ENCODE assay signal across 26 mouse cellular contexts in genomic region chr12:43263845-43264244, GRCm38 (mm10).
"Had no signal": no experiment of that assay in that cellular context is flagged by ENCODE, and none has a peak within 500 bp of the region (broad histone marks: within the 10 kb centered on the region; RNA-seq: fewer than 3 reads in every experiment).

No protein-coding gene starts in this region.

- ATAC-seq: hindbrain, embryonic 16.5 days; intestine, embryonic 15.5 days; intestine, postnatal 0 days had no signal

- H3K4me1 ChIP-seq: heart, embryonic 13.5 days; heart, embryonic 15.5 days; hindbrain, embryonic 12.5 days; intestine, embryonic 15.5 days; limb, embryonic 10.5 days; limb, embryonic 12.5 days; liver, embryonic 13.5 days had no signal

- H3K36me3 ChIP-seq: heart, embryonic 13.5 days; heart, embryonic 15.5 days; hindbrain, embryonic 12.5 days; intestine, embryonic 15.5 days; limb, embryonic 10.5 days; limb, embryonic 12.5 days; liver, embryonic 13.5 days had no signal

- H3K9me3 ChIP-seq: heart, embryonic 13.5 days; heart, embryonic 15.5 days; hindbrain, embryonic 12.5 days; intestine, embryonic 15.5 days; limb, embryonic 10.5 days; limb, embryonic 12.5 days; liver, embryonic 13.5 days had no signal

- DNase-seq: gastrocnemius, postnatal 14 days; gastrocnemius, postnatal 36 days; heart, adult 11 months; heart, adult 2 months; heart, postnatal 14 days; heart, postnatal 36 days; kidney, adult 18-20 months; kidney, adult 8-10 months; kidney, postnatal 10 days; kidney, postnatal 25 days; kidney, postnatal 4 days; liver; liver, embryonic 13.5 days had no signal

- H3K4me2 ChIP-seq: heart, embryonic 11.5 days; heart, embryonic 13.5 days; heart, embryonic 15.5 days; hindbrain, embryonic 12.5 days; hindbrain, embryonic 14.5 days; intestine, embryonic 15.5 days; limb, embryonic 12.5 days; liver, embryonic 11.5 days; liver, embryonic 13.5 days had no signal

- H3K27ac ChIP-seq: heart, adult 2 months; heart, embryonic 13.5 days; heart, embryonic 15.5 days; hindbrain, embryonic 12.5 days; hindbrain, embryonic 14.5 days; intestine, embryonic 15.5 days; layer of hippocampus, adult 2 months; left cerebral cortex, adult 2 months; limb, embryonic 10.5 days; limb, embryonic 12.5 days; liver, embryonic 13.5 days had no signal

- H3K27me3 ChIP-seq: heart, embryonic 13.5 days; heart, embryonic 15.5 days; hindbrain, embryonic 12.5 days; intestine, embryonic 15.5 days; limb, embryonic 12.5 days; liver, embryonic 13.5 days had no signal

- H3K4me3 ChIP-seq: heart, adult 2 months; heart, embryonic 13.5 days; heart, embryonic 15.5 days; hindbrain, embryonic 12.5 days; intestine, embryonic 15.5 days; layer of hippocampus, adult 2 months; left cerebral cortex, adult 2 months; limb, embryonic 10.5 days; limb, embryonic 12.5 days; liver, embryonic 13.5 days had no signal

- H3K9ac ChIP-seq: heart, embryonic 13.5 days; heart, embryonic 15.5 days; hindbrain, embryonic 12.5 days; hindbrain, embryonic 14.5 days; intestine, embryonic 15.5 days; limb, embryonic 12.5 days; liver, embryonic 13.5 days had no signal
